Mouse (Mus musculus): Measurements from ENCODE around the gene Polr3gl. TPM values are rescaled to one million over a fixed set of nuclear protein-coding genes. Genes with fewer than 3 reads are reported as not detected.

The Polr3gl gene
- total RNA-seq, 2 experiments from 2014 or later, result 32.7 to 63.7 TPM

DNA sequence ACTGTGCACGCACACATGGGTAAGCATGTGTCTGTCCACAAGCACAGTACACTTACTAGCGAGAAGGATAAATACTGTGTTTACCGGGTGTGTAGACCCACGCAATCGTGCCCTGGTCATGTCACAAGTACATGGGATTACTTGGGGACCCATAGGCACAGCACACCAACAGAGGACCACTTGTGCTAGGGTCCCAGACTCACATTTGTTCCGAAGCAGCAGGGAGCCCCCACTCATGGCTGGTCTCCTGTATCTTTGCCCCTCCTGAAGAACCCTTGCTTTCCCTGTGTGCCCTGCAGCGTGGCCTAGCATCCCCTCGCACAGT, 5.0 kb upstream of the Polr3gl start:
- ATAC-seq (replicated peaks; ENCODE audit: low FRiP score, poor library complexity, severe bottlenecking), result no peak

DNA sequence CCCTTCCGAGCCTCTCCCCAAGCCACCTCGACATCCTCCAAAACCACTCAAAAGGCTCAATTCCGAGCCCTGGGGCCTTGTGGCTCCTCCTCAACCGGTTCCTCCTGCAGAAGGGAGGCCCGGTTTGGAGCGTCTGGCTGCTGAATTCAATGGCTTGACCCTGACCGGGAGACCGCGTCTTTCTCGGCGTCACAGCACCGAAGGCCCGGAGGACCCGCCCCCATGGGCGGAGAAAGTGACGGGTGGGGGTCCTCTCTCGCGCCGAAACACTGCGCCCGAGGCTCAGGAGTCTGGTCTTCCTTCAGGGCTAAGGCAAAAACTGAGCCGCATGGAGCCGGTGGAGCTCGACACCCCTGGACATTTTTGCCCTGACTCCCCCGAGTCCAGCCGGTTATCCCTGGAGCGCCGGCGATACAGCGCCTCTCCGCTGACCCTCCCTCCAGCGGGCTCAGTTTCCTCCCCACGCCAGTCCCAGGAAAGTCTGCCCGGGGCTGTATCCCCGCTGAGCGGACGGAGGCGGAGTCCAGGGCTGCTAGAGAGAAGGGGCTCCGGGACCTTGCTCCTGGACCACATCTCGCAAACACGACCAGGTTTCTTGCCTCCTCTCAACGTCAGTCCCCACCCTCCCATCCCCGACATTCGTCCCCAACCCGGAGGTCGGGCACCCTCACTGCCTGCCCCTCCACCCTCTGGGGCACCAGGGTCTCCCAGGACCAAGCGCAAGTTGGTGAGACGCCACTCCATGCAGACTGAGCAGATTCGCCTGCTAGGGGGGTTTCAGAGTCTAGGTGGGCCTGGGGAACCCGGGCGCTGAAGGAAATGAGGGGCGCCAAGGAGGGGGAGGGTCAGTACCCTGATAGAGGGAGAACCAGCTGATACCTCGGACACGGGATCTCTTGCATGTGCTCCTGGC, 4.4 kb upstream of the Polr3gl start:
- no peak for ATAC-seq (replicated peaks; ENCODE audit: low FRiP score, poor library complexity, severe bottlenecking)

DNA sequence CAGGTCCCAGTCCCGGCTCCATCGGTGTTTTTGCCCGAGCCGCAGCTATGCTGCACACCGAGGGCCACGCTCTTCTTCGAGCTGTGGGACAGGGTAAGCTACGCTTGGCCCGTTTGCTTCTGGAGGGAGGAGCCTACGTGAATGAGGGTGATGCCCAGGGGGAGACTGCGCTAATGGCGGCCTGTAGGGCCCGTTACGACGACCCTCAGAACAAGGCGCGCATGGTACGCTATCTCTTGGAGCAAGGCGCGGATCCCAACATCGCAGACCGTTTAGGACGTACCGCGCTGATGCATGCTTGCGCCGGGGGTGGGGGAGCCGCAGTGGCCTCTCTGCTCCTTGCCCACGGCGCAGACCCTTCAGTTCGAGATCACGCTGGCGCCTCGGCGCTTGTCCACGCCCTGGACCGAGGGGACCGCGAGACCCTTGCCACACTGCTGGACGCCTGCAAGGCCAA, 3.5 kb upstream of the Polr3gl start:
- no peak for ATAC-seq (replicated peaks; ENCODE audit: low FRiP score, poor library complexity, severe bottlenecking)

DNA sequence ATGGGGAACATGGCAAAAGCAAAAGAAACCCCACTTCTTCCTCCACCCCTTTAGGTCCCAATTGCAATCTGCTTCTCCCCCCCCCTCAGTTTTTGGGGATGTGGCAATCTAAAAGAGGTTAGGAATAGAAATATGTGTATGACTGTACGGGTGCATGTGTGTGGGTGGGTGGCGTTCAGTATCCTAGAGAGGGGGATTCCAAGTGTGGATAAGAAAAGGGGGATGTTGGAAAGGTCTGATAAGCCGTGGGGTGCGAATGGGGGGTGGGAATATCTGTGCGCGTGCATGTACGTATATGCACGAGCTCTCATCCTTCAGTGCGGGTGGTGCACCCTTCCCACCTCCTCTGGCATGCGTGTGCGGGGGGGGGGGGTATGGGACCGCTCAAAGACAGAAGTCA, 2.9 kb upstream of the Polr3gl start:
- ATAC-seq (replicated peaks; ENCODE audit: low FRiP score, poor library complexity, severe bottlenecking), result no peak

DNA sequence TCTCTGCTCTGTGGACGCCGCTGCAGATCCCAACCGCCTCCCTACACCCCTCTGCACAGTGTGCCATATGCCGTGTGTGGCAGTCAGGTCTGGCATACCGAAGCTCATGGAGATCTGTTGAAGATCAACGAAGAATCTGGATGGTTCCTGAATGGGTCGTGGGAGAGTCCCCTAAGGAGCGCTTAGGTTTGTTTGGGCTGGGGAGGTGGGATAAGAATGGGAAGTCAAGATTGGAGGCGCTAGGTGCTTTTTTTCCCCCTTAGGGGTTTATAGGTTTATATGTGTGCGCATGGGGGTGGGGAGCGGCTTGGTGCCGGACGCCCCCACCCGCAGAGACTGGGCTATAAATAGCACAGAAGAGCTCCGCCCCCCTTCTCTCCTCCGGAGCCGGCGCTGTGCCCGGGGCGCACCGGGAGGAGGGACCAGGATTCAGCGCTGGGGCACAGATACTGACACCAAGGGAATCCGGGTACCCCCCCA, 2.3 kb upstream of the Polr3gl start, which contains the start of gene Ankrd34a:
Gene Ankrd34a, plus strand, starts transcription at position 409 of the 480 bp plus-strand sequence.
- ATAC-seq (replicated peaks; ENCODE audit: low FRiP score, poor library complexity, severe bottlenecking), result no peak

DNA sequence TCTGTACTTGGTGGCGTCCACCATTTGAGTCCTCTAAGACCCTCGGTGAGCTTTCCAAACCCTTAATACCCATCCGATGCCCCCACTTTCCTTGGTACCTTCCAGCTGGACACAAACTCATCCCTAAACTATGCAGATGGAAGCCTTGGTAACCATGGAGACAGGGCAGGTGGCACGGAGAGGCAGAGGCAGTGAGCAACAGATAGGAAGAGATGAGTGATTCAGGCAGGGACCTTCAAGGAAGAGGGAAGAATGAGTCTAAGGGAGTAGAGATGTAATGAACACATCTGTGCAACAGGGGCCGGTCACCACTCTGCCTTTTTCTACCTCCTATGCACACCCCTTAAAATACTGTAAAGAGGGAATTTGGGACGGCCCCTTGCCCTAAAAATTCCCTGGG, 1.7 kb upstream of the Polr3gl start:
- ATAC-seq (replicated peaks; ENCODE audit: low FRiP score, poor library complexity, severe bottlenecking), result no peak

DNA sequence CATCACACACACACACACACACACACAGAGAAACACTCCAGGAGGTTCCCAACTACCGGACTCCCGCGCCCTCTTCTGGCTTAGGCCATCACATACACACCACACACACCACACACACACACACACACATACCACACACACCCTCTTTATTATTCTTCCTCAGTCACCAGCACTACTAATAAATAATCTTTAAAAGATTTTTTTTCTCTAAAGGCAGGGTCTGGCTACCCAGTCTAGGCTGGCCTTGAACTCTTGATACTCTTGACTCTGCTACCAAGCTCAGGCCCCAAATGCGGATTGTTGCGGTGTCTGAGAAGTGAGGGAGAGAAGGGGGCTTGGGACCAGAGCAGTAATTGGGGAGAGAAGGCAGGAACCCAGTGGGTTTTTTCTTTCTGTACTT, 870 bp upstream of the Polr3gl start:
- ATAC-seq (replicated peaks; ENCODE audit: low FRiP score, poor library complexity, severe bottlenecking), result no peak

DNA sequence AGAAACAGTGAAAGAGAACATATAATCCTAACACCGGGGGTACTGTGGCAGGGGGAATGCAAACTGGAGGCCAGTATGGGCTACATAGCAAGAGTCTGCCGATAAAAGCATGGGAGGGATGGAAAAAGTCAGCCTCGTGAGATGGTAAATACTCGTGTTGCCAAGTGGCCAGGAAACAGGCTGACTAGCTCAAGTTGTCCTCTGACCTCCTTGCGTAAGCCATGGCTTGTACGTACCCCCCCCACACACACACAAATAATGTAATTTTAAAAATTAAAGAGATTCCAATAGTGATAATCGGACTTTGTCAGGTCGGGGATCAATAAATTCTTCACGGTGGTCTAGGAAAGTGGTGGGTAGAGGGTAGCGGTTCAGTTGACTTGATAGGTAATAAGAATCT, 607 bp downstream of the Polr3gl start:
- peak; percentile 32 for ATAC-seq (replicated peaks; ENCODE audit: low FRiP score, poor library complexity, severe bottlenecking)

DNA sequence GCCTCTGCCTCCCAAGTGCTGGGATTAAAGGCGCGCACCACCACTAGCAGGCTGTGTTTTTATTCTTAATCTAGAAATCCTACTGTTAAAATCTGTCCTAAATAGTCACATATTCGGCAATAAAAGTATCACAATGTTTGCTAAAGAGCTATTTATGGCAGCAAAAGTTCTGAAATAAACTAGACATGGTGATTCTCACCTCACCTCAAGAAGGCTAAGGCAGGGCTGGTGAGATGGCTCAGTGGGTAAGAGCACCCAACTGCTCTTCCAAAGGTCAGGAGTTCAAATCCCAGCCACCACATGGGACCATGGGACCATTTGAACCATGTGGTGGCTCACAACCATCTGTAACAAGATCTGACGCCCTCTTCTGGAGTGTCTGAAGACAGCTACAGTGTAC, 3.3 kb downstream of the Polr3gl start:
- no peak for ATAC-seq (replicated peaks; ENCODE audit: low FRiP score, poor library complexity, severe bottlenecking)

DNA sequence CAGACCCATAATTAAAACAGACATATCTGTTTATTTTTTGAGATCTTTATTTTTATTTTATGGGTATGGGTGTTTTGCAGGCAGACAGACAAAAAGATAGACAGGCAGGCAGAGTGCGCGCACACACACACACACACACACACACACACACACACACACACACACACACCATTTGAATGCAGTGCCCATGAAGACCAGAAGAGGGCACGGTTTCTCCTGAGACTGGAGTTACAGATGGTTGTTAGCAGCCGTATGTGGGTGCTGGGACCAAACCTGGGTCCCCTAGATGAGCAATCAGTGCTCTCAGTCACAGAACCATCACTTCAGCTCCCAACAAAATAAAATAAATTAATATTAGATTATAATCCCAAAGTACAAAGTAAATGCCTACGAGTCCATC, 10.6 kb downstream of the Polr3gl start:
- no peak for ATAC-seq (replicated peaks; ENCODE audit: low FRiP score, poor library complexity, severe bottlenecking)

DNA sequence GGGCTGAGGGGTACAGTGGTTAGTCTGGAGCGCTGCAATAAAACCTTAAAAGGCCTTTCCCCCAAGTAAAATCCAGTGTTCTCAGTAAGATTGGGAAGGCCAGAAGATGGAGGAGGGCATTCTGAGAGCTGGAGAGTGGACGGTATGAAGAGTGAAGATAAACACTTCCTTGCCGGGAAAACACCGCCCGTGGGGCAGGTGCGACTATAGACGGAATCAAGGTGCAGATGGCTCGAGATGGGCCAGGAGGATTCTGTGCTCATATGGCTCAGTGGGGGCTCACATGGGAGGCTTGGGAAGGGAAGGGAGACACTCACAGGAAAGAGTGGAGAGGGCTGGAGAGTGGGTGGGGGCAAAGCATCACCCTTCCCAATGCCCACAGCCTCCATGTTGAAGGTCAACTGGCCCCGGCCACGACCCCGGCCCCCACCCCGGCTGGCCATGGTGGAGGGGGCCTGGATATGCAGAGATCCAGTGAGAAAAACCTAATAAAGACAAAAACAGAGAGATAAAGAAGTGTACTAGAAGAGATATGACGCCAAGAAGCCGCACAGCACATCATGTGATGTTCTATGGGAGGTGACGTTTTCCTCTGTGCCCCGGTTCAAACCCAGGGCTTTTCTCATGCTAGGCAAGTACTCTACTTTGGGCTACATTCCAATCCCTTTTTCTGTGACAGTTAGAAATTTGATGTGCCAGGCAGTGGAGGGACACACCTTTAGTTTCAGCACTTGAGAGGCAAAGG, 12.0 kb downstream of the Polr3gl start:
- ATAC-seq (replicated peaks; ENCODE audit: low FRiP score, poor library complexity, severe bottlenecking), result no peak

DNA sequence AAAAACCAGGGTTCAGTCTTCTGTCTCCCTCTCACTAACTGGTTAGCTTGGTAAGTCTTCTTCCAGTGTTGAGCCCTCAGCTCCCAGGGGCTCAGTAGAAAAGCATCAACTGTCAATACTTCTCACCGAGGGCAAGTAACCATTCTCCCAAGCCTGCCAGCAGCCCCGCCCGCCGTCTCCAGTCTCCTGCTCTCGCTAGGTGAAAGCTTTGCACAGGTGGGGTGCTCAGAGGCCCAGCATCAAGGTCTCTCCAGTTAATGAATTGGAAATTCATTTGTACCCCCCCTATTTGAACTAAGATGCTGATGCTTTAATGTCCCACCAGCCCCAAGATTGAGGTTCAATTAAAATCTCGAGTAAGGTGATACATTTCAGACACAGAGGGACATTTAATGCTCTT, 12.8 kb downstream of the Polr3gl start:
- ATAC-seq (replicated peaks; ENCODE audit: low FRiP score, poor library complexity, severe bottlenecking), result no peak

DNA sequence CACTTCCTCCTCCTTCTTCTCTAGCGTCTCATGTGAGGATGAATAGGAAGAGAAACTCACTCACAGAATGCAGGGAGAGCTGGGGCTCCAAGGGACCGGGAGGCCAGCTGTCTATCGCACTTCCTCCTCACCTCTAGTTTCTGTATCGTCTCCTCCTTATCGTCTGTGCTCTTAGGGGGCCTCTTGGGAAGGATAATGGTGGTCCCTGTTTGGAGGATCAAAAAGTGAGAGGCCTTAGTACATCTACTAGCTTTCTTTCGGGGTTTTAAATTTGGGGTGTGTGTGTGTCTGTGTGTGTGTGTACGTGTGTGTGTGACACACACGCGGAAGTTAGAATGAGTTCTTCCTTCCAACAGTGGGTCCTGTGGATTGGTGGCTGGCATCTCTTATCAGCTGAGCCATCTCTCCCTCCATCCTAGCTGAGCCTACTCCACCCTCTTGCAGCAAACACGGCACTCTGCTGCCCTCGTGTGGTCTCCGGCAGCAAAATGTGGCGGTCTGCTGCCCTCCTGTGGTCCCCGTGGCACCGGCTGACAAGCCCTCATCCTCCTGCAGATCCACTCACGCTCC, 14.0 kb downstream of the Polr3gl start:
- ATAC-seq (replicated peaks; ENCODE audit: low FRiP score, poor library complexity, severe bottlenecking), result peak; percentile 84

DNA sequence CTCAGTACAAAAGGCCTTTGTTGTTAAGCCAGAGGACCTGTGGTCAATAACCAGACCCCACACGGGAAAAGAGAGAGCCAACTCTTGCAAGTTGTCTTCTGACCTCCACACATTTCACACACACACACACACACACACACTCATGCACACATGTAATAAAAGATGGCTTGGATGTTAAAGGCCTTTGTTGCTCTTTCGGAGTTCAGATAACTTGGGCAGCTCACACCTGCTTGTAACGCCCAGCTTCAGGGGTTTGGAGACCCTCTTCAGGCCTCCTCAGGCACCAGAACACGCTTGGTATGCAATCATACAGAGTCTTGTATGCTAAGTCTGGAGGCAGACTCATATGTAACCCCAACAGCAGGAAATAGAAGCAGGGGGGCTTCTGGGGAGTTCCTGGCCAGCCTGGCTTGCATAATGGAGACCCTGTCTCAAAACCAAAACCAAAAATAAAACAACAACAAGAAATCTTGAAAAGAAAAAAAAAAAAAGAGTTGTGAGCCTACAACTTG, 14.7 kb downstream of the Polr3gl start:
- ATAC-seq (replicated peaks; ENCODE audit: low FRiP score, poor library complexity, severe bottlenecking), result no peak

DNA sequence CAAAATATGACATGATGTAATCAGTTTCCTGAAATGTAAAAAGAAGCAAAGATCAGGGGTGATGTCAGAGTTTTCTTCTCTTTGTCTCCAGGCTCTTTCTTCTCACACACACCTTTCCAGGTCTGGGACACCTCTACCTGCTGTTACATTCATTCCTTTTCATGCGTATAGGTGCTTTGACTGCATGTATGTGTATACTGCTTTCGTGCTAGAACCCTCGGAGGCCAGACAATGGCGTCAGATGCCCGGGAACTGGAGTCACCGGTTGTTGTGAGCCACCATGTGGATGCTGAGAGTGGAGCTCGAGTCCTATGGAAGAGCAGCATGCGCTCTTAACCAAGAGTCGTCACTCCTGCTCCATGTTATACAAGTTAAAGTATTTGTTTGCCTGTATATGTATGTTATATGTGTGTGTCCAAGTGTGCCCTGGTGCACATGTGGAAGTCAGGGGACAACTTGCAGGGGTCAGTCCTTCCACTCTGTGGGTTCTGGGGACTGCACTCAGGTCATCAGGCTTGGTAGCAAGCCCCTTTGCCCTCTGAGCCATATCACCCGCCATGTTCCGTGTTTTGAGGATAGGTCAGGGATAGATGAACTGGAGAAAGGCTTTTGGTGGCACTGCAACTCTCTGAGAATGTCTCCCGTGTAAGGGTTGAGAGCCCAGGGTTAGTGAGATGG, 15.3 kb downstream of the Polr3gl start:
- ATAC-seq (replicated peaks; ENCODE audit: low FRiP score, poor library complexity, severe bottlenecking), result no peak

DNA sequence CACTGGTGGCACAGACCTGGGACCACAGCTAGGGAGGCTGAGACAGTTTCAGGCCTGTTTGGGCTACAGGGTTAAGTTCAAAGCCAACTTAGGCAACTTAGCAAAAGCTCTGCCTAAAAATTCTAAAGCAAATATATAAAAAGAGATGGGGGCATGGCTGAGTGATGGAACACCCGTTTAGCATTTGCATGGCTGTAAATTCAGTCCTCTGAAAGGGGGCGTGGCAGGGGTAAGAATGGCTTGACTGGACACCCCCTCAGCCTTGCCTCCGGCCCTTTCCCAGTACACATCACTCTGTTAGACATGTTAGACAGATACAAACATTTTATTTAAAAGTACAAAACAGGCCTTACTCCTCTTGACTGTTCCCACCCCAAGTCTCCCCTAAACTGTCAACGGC, 16.4 kb downstream of the Polr3gl start:
- ATAC-seq (replicated peaks; ENCODE audit: low FRiP score, poor library complexity, severe bottlenecking), result no peak

DNA sequence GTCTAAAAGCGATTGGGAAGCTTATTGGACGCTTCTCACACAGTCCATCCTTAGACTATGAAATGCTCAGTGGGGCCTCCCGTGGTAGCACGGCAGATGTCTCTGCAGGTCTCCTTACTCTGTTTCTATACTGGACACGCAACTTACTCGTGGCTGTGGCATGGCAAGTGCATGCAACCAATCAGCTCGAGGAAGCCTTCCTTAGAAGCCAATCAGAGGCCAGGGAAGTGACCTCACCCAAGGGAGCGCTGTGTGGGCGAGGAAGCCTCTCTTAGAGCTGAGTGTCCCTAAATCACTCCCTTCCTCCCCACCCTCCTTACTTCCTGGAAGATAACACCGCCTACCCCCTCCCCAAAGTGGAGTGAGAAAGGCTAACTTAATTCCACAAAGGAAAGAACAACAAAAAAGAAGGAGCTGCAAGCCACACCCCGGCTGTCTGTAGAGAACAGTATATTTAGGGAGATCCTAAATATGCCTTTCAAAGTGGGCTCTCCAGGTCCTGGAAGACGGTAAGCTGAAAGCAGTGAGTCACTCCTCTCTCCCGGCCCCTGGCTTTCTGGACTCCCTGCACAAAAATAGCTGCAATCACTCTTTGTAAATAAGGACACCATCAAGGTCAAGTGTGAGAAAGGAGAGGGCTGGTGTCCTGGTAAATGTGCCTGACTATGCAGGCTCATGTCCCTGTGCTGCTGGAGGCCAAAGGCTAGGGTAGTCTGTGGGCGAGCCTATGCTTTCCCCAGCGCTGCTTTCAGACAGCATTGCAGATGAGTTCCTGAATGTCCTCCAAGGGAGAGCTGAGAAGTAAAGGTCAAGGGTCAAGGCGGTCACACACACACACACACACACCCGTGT, 17.1 kb downstream of the Polr3gl start, which contains the start of gene Gm16253:
Gene Gm16253, plus strand, starts transcription at position 295 of the 852 bp plus-strand sequence.
- peak; percentile 93 for ATAC-seq (replicated peaks; ENCODE audit: low FRiP score, poor library complexity, severe bottlenecking)

DNA sequence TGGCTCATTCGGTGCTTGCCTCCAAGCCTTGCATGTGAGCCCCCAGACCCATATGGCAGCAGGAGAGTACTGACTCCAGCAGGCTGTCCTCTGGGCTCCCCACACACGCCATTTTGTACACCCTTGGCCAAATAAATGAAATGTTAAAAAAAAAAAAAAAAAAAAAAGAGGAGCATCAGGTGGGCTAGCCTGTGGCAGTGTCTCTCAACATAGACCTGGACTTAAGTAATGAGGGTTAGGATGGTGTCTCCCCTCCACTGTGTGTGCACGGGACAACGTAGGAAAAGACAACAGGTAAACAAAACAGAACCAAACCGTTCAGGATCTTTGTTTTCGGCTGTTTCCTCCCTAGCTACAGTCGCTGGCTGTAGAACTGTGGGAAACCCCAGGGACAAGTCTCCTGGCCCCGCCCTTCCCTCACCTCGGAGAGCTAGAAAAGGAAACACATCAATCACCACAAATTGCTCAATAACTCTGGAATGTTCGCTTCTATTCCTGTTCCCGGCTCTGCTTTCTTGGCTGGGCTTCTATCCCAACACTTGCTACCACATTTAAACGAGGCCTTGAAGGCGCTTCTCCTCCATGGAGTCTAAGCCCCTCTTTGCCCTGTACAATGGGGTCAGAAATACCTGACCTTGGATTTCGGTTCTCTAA, 17.8 kb downstream of the Polr3gl start:
- ATAC-seq (replicated peaks; ENCODE audit: low FRiP score, poor library complexity, severe bottlenecking), result peak; percentile 27; the same call in 1 of the 2 replicates

Data from erythroid progenitor cell, adult 5-6 weeks (primary cell).